Mouse (Mus musculus): ENCODE measurements at regions not wholly inside any gene's neighbourhood (a gene's known extent, or its start where the extent isn't known, plus 50 kb on each side); places are given as distances from the start of the nearest gene placed in this dataset.

- no peak overlapping the region for H3K4me3 ChIP-seq (replicated peaks; ENCODE audit: extremely low read depth, low read depth, low read length)
- 83% methylated on average over 6 of the region's 6 CpGs for WGBS
- TF ChIP-seq CTCF (IDR thresholded peaks at IDR 0.05; ENCODE audit: insufficient read depth, low read length) (no peak), POLR2A (IDR thresholded peaks at IDR 0.05; ENCODE audit: borderline replicate concordance, extremely low read depth, low read depth, low read length) (no peak)
- DNase-seq = no peak
- no peaks in the 10 kb centered on the region for H3K4me1 ChIP-seq (ENCODE audit: control insufficient read depth, insufficient read depth, low read length)
These were observed 85.3 kb upstream of the Kcnd3 start for GRCm38 (mm10) chr3:105366806-105367205.

- no peaks in the 10 kb centered on the region for H3K4me1 ChIP-seq (ENCODE audit: control insufficient read depth, insufficient read depth, low read length)
- no peak for DNase-seq
- TF ChIP-seq POLR2A (IDR thresholded peaks at IDR 0.05; ENCODE audit: borderline replicate concordance, extremely low read depth, low read depth, low read length) (no peak), CTCF (IDR thresholded peaks at IDR 0.05; ENCODE audit: insufficient read depth, low read length) (no peak)
- WGBS = 68% methylated on average over 8 of the region's 8 CpGs
- no peak overlapping the region for H3K4me3 ChIP-seq (replicated peaks; ENCODE audit: extremely low read depth, low read depth, low read length)
These were observed 84.2 kb upstream of the Kcnd3 start for GRCm38 (mm10) chr3:105367972-105368371.

- WGBS = 77% methylated on average over 6 of the region's 6 CpGs
- Histone ChIP-seq H3K4me1 (ENCODE audit: control insufficient read depth, insufficient read depth, low read length) (no peaks in the 10 kb centered on the region), H3K4me3 (replicated peaks; ENCODE audit: extremely low read depth, low read depth, low read length) (no peak overlapping the region)
- no peak for DNase-seq
- TF ChIP-seq POLR2A (IDR thresholded peaks at IDR 0.05; ENCODE audit: borderline replicate concordance, extremely low read depth, low read depth, low read length) (no peak), CTCF (IDR thresholded peaks at IDR 0.05; ENCODE audit: insufficient read depth, low read length) (no peak)
These were observed 79.7 kb upstream of the Kcnd3 start for GRCm38 (mm10) chr3:105372371-105372828.

- H3K4me1 ChIP-seq (ENCODE audit: control insufficient read depth, insufficient read depth, low read length) = no peaks in the 10 kb centered on the region
- TF ChIP-seq CTCF (IDR thresholded peaks at IDR 0.05; ENCODE audit: insufficient read depth, low read length) = no peak
- TF ChIP-seq POLR2A (IDR thresholded peaks at IDR 0.05; ENCODE audit: borderline replicate concordance, extremely low read depth, low read depth, low read length) = no peak
- 73% methylated on average over 1 of the region's 1 CpGs for WGBS
- no peak for DNase-seq
- no peak overlapping the region for H3K4me3 ChIP-seq (replicated peaks; ENCODE audit: extremely low read depth, low read depth, low read length)
These were observed 77.8 kb upstream of the Kcnd3 start for GRCm38 (mm10) chr3:105374306-105374705.

- H3K4me1 ChIP-seq (ENCODE audit: control insufficient read depth, insufficient read depth, low read length) = no peaks in the 10 kb centered on the region
- no peak for TF ChIP-seq POLR2A (IDR thresholded peaks at IDR 0.05; ENCODE audit: borderline replicate concordance, extremely low read depth, low read depth, low read length)
- TF ChIP-seq CTCF (IDR thresholded peaks at IDR 0.05; ENCODE audit: insufficient read depth, low read length) = no peak
- no peak for DNase-seq
- no peak overlapping the region for H3K4me3 ChIP-seq (replicated peaks; ENCODE audit: extremely low read depth, low read depth, low read length)
These were observed 77.3 kb upstream of the Kcnd3 start for GRCm38 (mm10) chr3:105374836-105375235.

GRCm38 (mm10) chr3:105375383-105375782 is 76.7 kb upstream of the Kcnd3 start:
- TF ChIP-seq POLR2A (IDR thresholded peaks at IDR 0.05; ENCODE audit: borderline replicate concordance, extremely low read depth, low read depth, low read length) = no peak
- no peak for TF ChIP-seq CTCF (IDR thresholded peaks at IDR 0.05; ENCODE audit: insufficient read depth, low read length)
- no peaks in the 10 kb centered on the region for H3K4me1 ChIP-seq (ENCODE audit: control insufficient read depth, insufficient read depth, low read length)
- H3K4me3 ChIP-seq (replicated peaks; ENCODE audit: extremely low read depth, low read depth, low read length) = no peak overlapping the region
- WGBS = 61% methylated on average over 5 of the region's 5 CpGs
- DNase-seq = no peak

DNA sequence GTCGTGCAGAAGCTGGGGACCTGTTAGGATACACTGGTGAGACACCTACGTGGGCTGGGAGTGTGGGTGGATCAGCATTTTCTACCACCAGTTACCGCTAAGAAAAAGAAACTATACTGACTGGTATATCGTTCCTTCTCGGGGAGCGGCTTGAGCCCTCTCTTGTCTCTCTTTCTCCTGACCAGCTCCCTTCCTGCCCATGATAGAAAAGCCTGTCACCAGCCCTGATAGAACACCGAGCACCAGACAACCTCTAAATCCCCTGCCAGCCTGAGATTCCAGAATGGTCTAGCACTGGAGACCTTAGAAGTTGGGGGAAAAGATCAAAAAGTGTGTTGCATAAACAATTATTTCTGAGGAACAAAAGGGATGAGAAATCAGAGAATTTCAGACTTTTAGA is 76.3 kb upstream of the Kcnd3 start:
- no peak for DNase-seq
- H3K4me3 ChIP-seq (replicated peaks; ENCODE audit: extremely low read depth, low read depth, low read length) = no peak overlapping the region
- no peak for TF ChIP-seq CTCF (IDR thresholded peaks at IDR 0.05; ENCODE audit: insufficient read depth, low read length)
- no peak for TF ChIP-seq POLR2A (IDR thresholded peaks at IDR 0.05; ENCODE audit: borderline replicate concordance, extremely low read depth, low read depth, low read length)
- WGBS = 74% methylated on average over 7 of the region's 7 CpGs
- no peaks in the 10 kb centered on the region for H3K4me1 ChIP-seq (ENCODE audit: control insufficient read depth, insufficient read depth, low read length)

DNA sequence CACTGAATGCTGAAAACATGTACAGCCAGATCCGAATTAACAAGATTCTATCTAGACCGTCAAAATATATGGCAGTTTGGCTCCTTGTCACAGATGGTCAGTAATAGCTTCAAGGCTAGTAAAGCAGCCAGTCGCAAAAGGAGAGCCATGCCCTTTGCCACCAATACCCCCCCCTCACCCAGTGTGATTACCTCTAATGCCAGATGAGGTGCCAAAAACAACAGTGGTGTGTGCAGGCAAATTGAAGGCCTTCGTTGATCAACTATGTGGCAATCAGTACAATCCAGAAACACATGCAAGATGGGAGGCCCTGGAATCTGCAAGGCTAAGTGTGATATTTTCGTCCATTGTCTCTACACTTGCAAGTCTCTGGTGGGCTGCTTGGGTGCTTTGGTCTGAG is 75.8 kb upstream of the Kcnd3 start:
- no peak for DNase-seq
- 70% methylated on average over 5 of the region's 5 CpGs for WGBS
- Histone ChIP-seq H3K4me3 (replicated peaks; ENCODE audit: extremely low read depth, low read depth, low read length) (no peak overlapping the region), H3K4me1 (ENCODE audit: control insufficient read depth, insufficient read depth, low read length) (no peaks in the 10 kb centered on the region)
- TF ChIP-seq POLR2A (IDR thresholded peaks at IDR 0.05; ENCODE audit: borderline replicate concordance, extremely low read depth, low read depth, low read length) (no peak), CTCF (IDR thresholded peaks at IDR 0.05; ENCODE audit: insufficient read depth, low read length) (no peak)

DNA sequence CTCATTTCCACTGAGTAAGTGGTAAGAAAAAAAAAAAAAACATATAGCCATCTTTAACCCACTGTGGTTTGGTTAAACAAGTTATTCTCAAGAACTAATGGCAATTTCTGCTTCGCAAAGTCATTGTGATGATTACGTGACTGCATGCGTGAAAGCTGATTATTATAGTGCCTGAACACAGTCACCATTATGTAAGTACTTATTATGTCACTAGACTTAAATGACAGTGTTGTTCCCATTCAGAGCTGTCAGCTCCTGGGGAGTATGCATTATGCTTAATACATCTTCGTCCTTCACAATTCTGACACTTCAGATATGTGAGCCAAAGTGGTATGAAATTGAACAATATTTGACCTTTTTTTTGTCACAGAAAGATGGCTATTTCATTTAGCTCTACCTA is 71.3 kb upstream of the Kcnd3 start:
- TF ChIP-seq CTCF (IDR thresholded peaks at IDR 0.05; ENCODE audit: insufficient read depth, low read length) (no peak), POLR2A (IDR thresholded peaks at IDR 0.05; ENCODE audit: borderline replicate concordance, extremely low read depth, low read depth, low read length) (no peak)
- 88% methylated on average over 4 of the region's 4 CpGs for WGBS
- H3K4me1 ChIP-seq (ENCODE audit: control insufficient read depth, insufficient read depth, low read length) = no peaks in the 10 kb centered on the region
- no peak for DNase-seq
- no peak overlapping the region for H3K4me3 ChIP-seq (replicated peaks; ENCODE audit: extremely low read depth, low read depth, low read length)

- no peaks in the 10 kb centered on the region for H3K4me1 ChIP-seq (ENCODE audit: control insufficient read depth, insufficient read depth, low read length)
- 24% methylated on average over 8 of the region's 8 CpGs for WGBS
- DNase-seq = no peak
- no peak overlapping the region for H3K4me3 ChIP-seq (replicated peaks; ENCODE audit: extremely low read depth, low read depth, low read length)
- TF ChIP-seq POLR2A (IDR thresholded peaks at IDR 0.05; ENCODE audit: borderline replicate concordance, extremely low read depth, low read depth, low read length) (no peak), CTCF (IDR thresholded peaks at IDR 0.05; ENCODE audit: insufficient read depth, low read length) (no peak)
These were observed 59.3 kb upstream of the Kcnd3 start for GRCm38 (mm10) chr3:105392611-105393514.

All from lung, adult 2 months (tissue).